Mouse (Mus musculus): Measurements from ENCODE around the gene Trim31. TPM values are rescaled to one million over a fixed set of nuclear protein-coding genes. Genes with fewer than 3 reads are reported as not detected.

The Trim31 gene
- total RNA-seq, 1 experiment from 2014 or later: not detected

- no peak for DNase-seq
Measured at GRCm38 (mm10) chr17:36944121-36944775, 46.3 kb downstream of the Trim31 start.

GRCm38 (mm10) chr17:36947051-36947819 lies 49.3 kb downstream of the Trim31 start:
- DNase-seq: peak; percentile 75

GRCm38 (mm10) chr17:36948286-36948685 lies 50.4 kb downstream of the Trim31 start:
- no peak for DNase-seq

- no peak for DNase-seq
Measured at GRCm38 (mm10) chr17:36949265-36949664, 51.3 kb downstream of the Trim31 start.

GRCm38 (mm10) chr17:36950981-36951947 lies 53.3 kb downstream of the Trim31 start, which contains the start of gene Ppp1r11:
Ppp1r11 (minus strand) TSS chr17:36951741.
- peak; percentile 97 for DNase-seq

GRCm38 (mm10) chr17:36952631-36953030 lies 54.7 kb downstream of the Trim31 start:
- DNase-seq: no peak

- no peak for DNase-seq
Measured at GRCm38 (mm10) chr17:36953062-36953461, 55.1 kb downstream of the Trim31 start.

GRCm38 (mm10) chr17:36957999-36958743 lies 60.3 kb downstream of the Trim31 start, which contains the start of the genes Znrd1 and Znrd1as:
Znrd1 (minus strand) TSS chr17:36958559.
Znrd1as (plus strand) TSS chr17:36958592.
- peak; percentile 97 for DNase-seq

- DNase-seq: peak; percentile 30
Measured at GRCm38 (mm10) chr17:36958884-36959283, 61.0 kb downstream of the Trim31 start.

Other genes with a start within 250 kb of the Trim31 start
- gene H2-M1, start 225.9 kb upstream of the Trim31 start, total RNA-seq (2021): not detected in 2 replicates
- gene H2-M10.5, start 125.2 kb upstream of the Trim31 start, total RNA-seq (2021): not detected in 2 replicates
- not detected in 2 replicates for gene H2-M10.6, start 85.9 kb upstream of the Trim31 start, total RNA-seq (2021)
- gene Trim26, start 61.0 kb upstream of the Trim31 start, total RNA-seq (2021): 45.3 and 55.8 TPM in 2 replicates
- gene Trim15, start 30.9 kb upstream of the Trim31 start, total RNA-seq (2021): not detected in 2 replicates
- 1.3 and 6.7 TPM in 2 replicates for gene Trim10, start 28.5 kb upstream of the Trim31 start, total RNA-seq (2021)
- not detected in 2 replicates for gene Trim40, start 8.0 kb upstream of the Trim31 start, total RNA-seq (2021)
- gene Rnf39, start 44.8 kb downstream of the Trim31 start, total RNA-seq (2021): 0.45 and 1.1 TPM in 2 replicates
- 77.1 and 81.0 TPM in 2 replicates for gene Ppp1r11, start 53.6 kb downstream of the Trim31 start, total RNA-seq (2021)
- gene Znrd1, start 60.4 kb downstream of the Trim31 start, total RNA-seq (2021): 36.5 and 39.8 TPM in 2 replicates
- gene Znrd1as, start 60.5 kb downstream of the Trim31 start, total RNA-seq (2021): 10.6 and 10.9 TPM in 2 replicates
- not detected in 2 replicates for gene 2410137M14Rik, start 83.1 kb downstream of the Trim31 start, total RNA-seq (2021)
- 0.34 TPM in 1 of 2 replicates, not detected in the other for gene H2-M5, start 91.4 kb downstream of the Trim31 start, total RNA-seq (2021)
- gene Zfp57, start 103.0 kb downstream of the Trim31 start, total RNA-seq (2021): 4.1 and 4.5 TPM in 2 replicates
- not detected in 2 replicates for gene Mog, start 125.3 kb downstream of the Trim31 start, total RNA-seq (2021)
- gene Gabbr1, start 147.8 kb downstream of the Trim31 start, total RNA-seq (2021): 24.2 and 32.7 TPM in 2 replicates
- gene Olfr90, start 190.4 kb downstream of the Trim31 start, total RNA-seq (2021): not detected in 2 replicates
- gene Olfr91, start 200.2 kb downstream of the Trim31 start, total RNA-seq (2021): not detected in 2 replicates
- not detected in 2 replicates for gene Olfr92, start 222.0 kb downstream of the Trim31 start, total RNA-seq (2021)